Mouse (Mus musculus) stomach, postnatal 0 days (tissue): ENCODE measurements at regions not wholly inside any gene's neighbourhood (a gene's known extent, or its start where the extent isn't known, plus 50 kb on each side); places are given as distances from the start of the nearest gene placed in this dataset.

ENCODE experiments used
- ATAC-seq: fragments of 200-750 bp; cut with Nextera tagmentation; 2 replicates; pipeline ENCODE4 v1.8.0; 2017; ENCODE audit not compliant: low FRiP score, low TSS enrichment
- DNase-seq: peaks from one replicate; pipeline ENCODE4 v3.0.0-alpha.2; 2016; ENCODE audit warnings: low spot score
- H3K27ac ChIP-seq: fragments of 300-500 bp; sonication (generic); replicated peaks from 2 replicates; pipeline ENCODE4 v1.5.1; 2014; ENCODE audit warnings: mild to moderate bottlenecking, control low read depth
- H3K27me3 ChIP-seq: fragments of 300-500 bp; sonication (generic); 2 replicates; pipeline ENCODE4 v1.6.1; 2014; ENCODE audit warnings: low read length; ENCODE audit not compliant: control insufficient read depth, insufficient read depth
- H3K36me3 ChIP-seq: fragments of 300-500 bp; sonication (generic); 2 replicates; pipeline ENCODE4 v1.6.1; 2014; ENCODE audit warnings: low read length, mixed read lengths; ENCODE audit not compliant: control insufficient read depth, insufficient read depth
- H3K4me1 ChIP-seq: fragments of 300-500 bp; sonication (generic); replicated peaks from 2 replicates; pipeline ENCODE4 v1.6.1; 2014; ENCODE audit warnings: antibody characterized with exemption; ENCODE audit not compliant: control insufficient read depth, insufficient read depth
- H3K4me2 ChIP-seq: fragments of 300-500 bp; sonication (generic); replicated peaks from 2 replicates; pipeline ENCODE4 v1.6.1; 2014; ENCODE audit warnings: low read depth, mild to moderate bottlenecking, control low read depth, moderate library complexity
- H3K4me3 ChIP-seq: fragments of 300-500 bp; sonication (generic); 2 replicates; pipeline ENCODE4 v1.5.1; 2014; ENCODE audit warnings: low read depth, low read length, control low read depth
- H3K9ac ChIP-seq: fragments of 300-500 bp; sonication (generic); 2 replicates; pipeline ENCODE4 v1.6.1; 2014; ENCODE audit warnings: mild to moderate bottlenecking, low read length, control low read depth, mixed read lengths
- H3K9me3 ChIP-seq: fragments of 300-500 bp; sonication (generic); 2 replicates; pipeline ENCODE4 v1.6.1; 2016; ENCODE audit warnings: low read length; ENCODE audit not compliant: control insufficient read depth
- CTCF ChIP-seq: IDR thresholded peaks from 2 replicates; pipeline ENCODE4 v1.5.1; 2016; ENCODE audit warnings: antibody characterized with exemption, low read depth, mild to moderate bottlenecking, moderate library complexity
- EP300 ChIP-seq: optimal IDR thresholded peaks from 2 replicates; pipeline ENCODE3; 2016; ENCODE audit warnings: antibody characterized with exemption
- WGBS: fragments of 180-500 bp; shearing (Covaris S2); extraction: QIAGEN DNeasy Blood & Tissue Kit; methylation state at CpG from one replicate; pipeline ENCODE4 v1.1.7; 2014; 5-methylcytosine and 5-hydroxymethylcytosine counted together

GRCm38 (mm10) chr1:104578123-104578522 is 190.2 kb upstream of the Cdh20 start:
- H3K4me3 ChIP-seq: no peak overlapping the region
- DNase-seq (no peak), ATAC-seq (no peak)
- H3K36me3 ChIP-seq: no peaks in the 10 kb centered on the region
- no peaks in the 10 kb centered on the region for H3K27me3 ChIP-seq
- H3K4me1 ChIP-seq: no peaks in the 10 kb centered on the region
- no peak for TF ChIP-seq CTCF
- TF ChIP-seq EP300: no peak
- no peaks in the 10 kb centered on the region for H3K9me3 ChIP-seq
- H3K4me2 ChIP-seq: no peak overlapping the region
- no peak overlapping the region for H3K9ac ChIP-seq
- H3K27ac ChIP-seq: no peak overlapping the region
- WGBS: 72% methylated on average over 2 of the region's 2 CpGs

GRCm38 (mm10) chr1:104584123-104584522 is 184.2 kb upstream of the Cdh20 start:
- Histone ChIP-seq H3K36me3 (no peaks in the 10 kb centered on the region), H3K27me3 (no peaks in the 10 kb centered on the region), H3K9ac (no peak overlapping the region), H3K4me1 (no peaks in the 10 kb centered on the region), H3K27ac (no peak overlapping the region), H3K4me2 (no peak overlapping the region), H3K4me3 (no peak overlapping the region), H3K9me3 (no peaks in the 10 kb centered on the region)
- TF ChIP-seq CTCF: no peak
- TF ChIP-seq EP300: no peak
- WGBS: 86% methylated on average over 3 of the region's 3 CpGs
- DNase-seq (no peak), ATAC-seq (no peak)

- 59% methylated on average over 6 of the region's 6 CpGs for WGBS
- DNase-seq: no peak
- no peak overlapping the region for H3K27ac ChIP-seq
- TF ChIP-seq CTCF (no peak), EP300 (no peak)
- no peaks in the 10 kb centered on the region for H3K4me1 ChIP-seq
- no peak overlapping the region for H3K4me3 ChIP-seq
- no peaks in the 10 kb centered on the region for H3K27me3 ChIP-seq
- H3K9ac ChIP-seq: no peak overlapping the region
- no peaks in the 10 kb centered on the region for H3K36me3 ChIP-seq
- no peaks in the 10 kb centered on the region for H3K9me3 ChIP-seq
- no peak for ATAC-seq
- no peak overlapping the region for H3K4me2 ChIP-seq
Observed at GRCm38 (mm10) chr1:104586985-104587384, 181.3 kb upstream of the Cdh20 start.

- no peaks in the 10 kb centered on the region for H3K4me1 ChIP-seq
- no peaks in the 10 kb centered on the region for H3K9me3 ChIP-seq
- H3K27ac ChIP-seq: no peak overlapping the region
- TF ChIP-seq EP300: no peak
- TF ChIP-seq CTCF: no peak
- no peaks in the 10 kb centered on the region for H3K27me3 ChIP-seq
- 24% methylated on average over 3 of the region's 3 CpGs for WGBS
- no peak overlapping the region for H3K9ac ChIP-seq
- H3K4me2 ChIP-seq: no peak overlapping the region
- H3K36me3 ChIP-seq: no peaks in the 10 kb centered on the region
- DNase-seq: no peak
- H3K4me3 ChIP-seq: no peak overlapping the region
- ATAC-seq: no peak
Observed at GRCm38 (mm10) chr1:104605301-104605700, 163.0 kb upstream of the Cdh20 start.

DNA sequence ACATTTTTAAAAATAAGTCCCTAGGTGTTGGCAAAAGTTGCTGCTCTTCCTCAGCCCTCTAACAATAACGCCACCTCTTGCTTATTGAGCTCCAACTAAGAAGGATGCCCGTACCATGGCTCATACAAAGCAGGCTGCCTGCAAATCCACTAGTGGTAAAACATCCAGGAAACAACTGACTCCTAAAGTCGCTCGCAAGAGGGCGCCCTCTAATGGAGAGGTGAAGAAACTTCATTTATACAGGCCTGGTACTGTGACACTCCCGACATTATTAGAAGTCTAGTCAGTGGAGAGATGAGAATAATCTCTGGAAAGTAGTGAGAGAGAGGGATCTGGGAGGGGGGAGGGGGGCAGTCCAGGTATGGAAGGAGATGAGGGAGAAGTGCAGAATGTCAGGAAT is 158.9 kb upstream of the Cdh20 start:
- no peaks in the 10 kb centered on the region for H3K9me3 ChIP-seq
- no peak for ATAC-seq
- no peak overlapping the region for H3K4me3 ChIP-seq
- H3K36me3 ChIP-seq: no peaks in the 10 kb centered on the region
- H3K27me3 ChIP-seq: no peaks in the 10 kb centered on the region
- TF ChIP-seq CTCF (peak; percentile 39; the same call in 1 of the 2 replicates), EP300 (no peak)
- DNase-seq: no peak
- no peak overlapping the region for H3K4me2 ChIP-seq
- no peak overlapping the region for H3K27ac ChIP-seq
- H3K9ac ChIP-seq: no peak overlapping the region
- no peaks in the 10 kb centered on the region for H3K4me1 ChIP-seq
- WGBS: 44% methylated on average over 6 of the region's 6 CpGs

GRCm38 (mm10) chr1:104617374-104617773 is 151.0 kb upstream of the Cdh20 start:
- Histone ChIP-seq H3K4me3 (no peak overlapping the region), H3K36me3 (no peaks in the 10 kb centered on the region), H3K4me1 (no peaks in the 10 kb centered on the region), H3K27me3 (no peaks in the 10 kb centered on the region), H3K27ac (no peak overlapping the region), H3K9ac (no peak overlapping the region), H3K4me2 (no peak overlapping the region), H3K9me3 (no peaks in the 10 kb centered on the region)
- WGBS: 93% methylated on average over 1 of the region's 1 CpGs
- DNase-seq: no peak
- TF ChIP-seq CTCF (no peak), EP300 (no peak)
- ATAC-seq: no peak
